Mouse (Mus musculus) lung, embryonic 14.5 days (tissue): ENCODE measurements around the gene Akap9. TPM values are rescaled to one million over a fixed set of nuclear protein-coding genes. Genes with fewer than 3 reads are reported as not detected.
"Not testable (repeated sequence)": the region's sequence is repeated elsewhere in the genome, so short reads cannot be mapped to it uniquely, and the experiment has no call there.

ENCODE experiments used
- ATAC-seq: fragments of 200-750 bp; cut with Nextera tagmentation; 2 replicates; pipeline ENCODE4 v1.8.0; 2017; ENCODE audit warnings: mild to moderate bottlenecking, moderate TSS enrichment, moderate library complexity; ENCODE audit not compliant: insufficient read depth
- DNase-seq: peaks from one replicate; pipeline ENCODE4 v3.0.0-alpha.2; 2015
- H3K27ac ChIP-seq: fragments of 300-500 bp; sonication (generic); 2 replicates; pipeline ENCODE4 v1.5.1; 2014; ENCODE audit warnings: low read depth, mild to moderate bottlenecking, moderate library complexity
- H3K27me3 ChIP-seq: fragments of 300-500 bp; sonication (generic); 2 replicates; pipeline ENCODE4 v1.6.1; 2014; ENCODE audit warnings: low read length, control low read depth; ENCODE audit not compliant: insufficient read depth
- H3K36me3 ChIP-seq: fragments of 300-500 bp; sonication (generic); 2 replicates; pipeline ENCODE4 v1.6.1; 2014; ENCODE audit warnings: control low read depth; ENCODE audit not compliant: insufficient read depth
- H3K4me1 ChIP-seq: fragments of 300-500 bp; sonication (generic); 2 replicates; pipeline ENCODE4 v1.6.1; 2014; ENCODE audit warnings: antibody characterized with exemption, control low read depth; ENCODE audit not compliant: insufficient read depth
- H3K4me2 ChIP-seq: fragments of 300-500 bp; sonication (generic); 2 replicates; pipeline ENCODE4 v1.6.1; 2014; ENCODE audit warnings: mild to moderate bottlenecking
- H3K4me3 ChIP-seq: fragments of 300-500 bp; sonication (generic); 2 replicates; pipeline ENCODE4 v1.5.1; 2014; ENCODE audit warnings: low read depth, low read length
- H3K9ac ChIP-seq: fragments of 300-500 bp; sonication (generic); 2 replicates; pipeline ENCODE4 v1.6.1; 2014
- H3K9me3 ChIP-seq: fragments of 300-500 bp; sonication (generic); 2 replicates; pipeline ENCODE4 v1.6.1; 2016; ENCODE audit warnings: low read depth, low read length, control low read depth
- CTCF ChIP-seq: IDR thresholded peaks from 2 replicates; pipeline ENCODE4 v1.5.1; 2016; ENCODE audit warnings: antibody characterized with exemption, low read depth
- WGBS: fragments of 180-500 bp; shearing (Covaris S2); extraction: QIAGEN DNeasy Blood & Tissue Kit; methylation state at CpG from one replicate; pipeline ENCODE4 v1.1.7; 2014; 5-methylcytosine and 5-hydroxymethylcytosine counted together
- polyA plus RNA-seq: library from polyadenylated mRNA; unstranded; fragments of >200 nt; fragmentation: Nextera tagmentation; extraction: Ambion mirVana; gene quantifications from 2 replicates; pipeline ENCODE4 v1.2.1, GENCODE M21; 2014

Gene Akap9
- polyA plus RNA-seq, 1 experiment from 2014 or later, result 94.5 TPM

DNA sequence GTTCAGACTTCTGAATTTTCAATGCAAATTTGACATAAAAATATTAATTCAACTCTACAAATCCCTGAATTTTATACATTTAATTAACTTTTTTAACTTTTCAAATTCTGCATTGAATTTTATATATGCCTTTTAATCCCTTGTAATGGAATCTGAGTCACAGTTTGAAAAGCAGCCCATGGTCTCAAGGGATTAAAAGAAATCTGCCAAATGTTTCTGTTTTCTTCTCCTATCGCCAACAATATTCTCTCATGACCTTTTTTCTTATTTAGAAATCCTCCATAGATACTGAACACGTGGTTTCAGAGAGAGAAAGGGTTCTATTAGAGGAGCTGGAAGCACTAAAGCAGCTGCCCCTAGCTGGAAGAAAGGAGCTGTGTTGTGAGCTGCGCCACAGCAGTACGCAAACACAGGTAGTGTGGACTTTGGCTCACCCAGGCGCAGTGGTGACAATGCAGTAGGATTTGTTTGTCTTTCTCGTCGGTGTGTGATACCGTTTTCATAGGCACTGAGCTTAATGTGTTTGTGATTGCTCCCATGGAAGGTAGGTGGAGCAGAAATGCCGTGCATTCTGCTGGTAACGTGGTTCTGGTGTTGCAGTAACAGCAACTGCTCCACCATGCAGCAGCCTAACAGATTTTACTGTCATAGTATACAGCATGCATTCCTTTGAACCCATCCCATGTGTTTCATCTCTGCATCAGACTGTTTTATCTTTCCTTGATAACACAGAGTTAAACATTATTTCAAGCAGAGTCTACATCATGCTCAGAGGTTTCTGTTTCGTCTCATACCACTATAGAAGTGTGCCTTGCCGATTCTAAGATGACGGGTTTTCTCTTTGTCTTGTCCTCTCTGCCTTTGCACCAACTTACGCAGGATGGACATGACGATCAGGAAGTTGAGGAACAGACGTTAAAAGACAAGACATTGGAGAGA, 76.9 kb downstream of the Akap9 start:
- DNase-seq (peak; percentile 2), ATAC-seq (no peak; the same call in 1 of the 2 replicates)
- Histone ChIP-seq H3K27ac (no peak overlapping the region), H3K36me3 (peaks cover 26% of the 10 kb centered on the region), H3K27me3 (no peaks in the 10 kb centered on the region), H3K9ac (no peak overlapping the region), H3K9me3 (no peaks in the 10 kb centered on the region), H3K4me1 (no peaks in the 10 kb centered on the region), H3K4me3 (no peak overlapping the region), H3K4me2 (no peak overlapping the region)
- TF ChIP-seq CTCF, result no peak
- WGBS, result 65% methylated on average over 16 of the region's 16 CpGs

- Histone ChIP-seq H3K4me1 (no peaks in the 10 kb centered on the region), H3K36me3 (peaks cover 30% of the 10 kb centered on the region), H3K4me3 (no peak overlapping the region), H3K27ac (no peak overlapping the region), H3K27me3 (no peaks in the 10 kb centered on the region), H3K9ac (no peak overlapping the region), H3K9me3 (no peaks in the 10 kb centered on the region), H3K4me2 (no peak overlapping the region)
- ATAC-seq (no peak), DNase-seq (no peak)
- 82% methylated on average over 3 of the region's 3 CpGs for WGBS
- TF ChIP-seq CTCF, result no peak
These were observed 78.8 kb downstream of the Akap9 start for GRCm38 (mm10) chr5:4006606-4007005.

DNA sequence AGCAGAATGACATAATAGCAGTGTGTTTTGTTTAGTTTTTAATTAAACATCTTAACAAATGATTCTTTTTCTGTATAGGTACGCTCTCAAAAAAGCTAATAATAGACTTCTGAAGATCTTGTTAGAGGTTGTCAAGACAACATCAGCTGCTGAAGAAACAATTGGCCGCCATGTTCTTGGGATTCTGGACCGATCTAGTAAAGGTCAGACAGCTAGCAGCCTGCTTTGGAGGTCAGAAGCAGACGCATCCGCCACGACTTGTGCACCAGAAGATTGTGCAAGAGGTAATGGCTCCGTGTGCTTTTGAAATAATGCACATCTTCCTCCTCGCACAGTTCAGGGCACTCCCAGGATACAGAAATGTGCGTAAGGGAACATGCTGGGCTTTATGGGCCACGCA, 80.4 kb downstream of the Akap9 start:
- no peak for ATAC-seq
- Histone ChIP-seq H3K4me1 (no peaks in the 10 kb centered on the region), H3K4me2 (no peak overlapping the region), H3K36me3 (peaks cover 42% of the 10 kb centered on the region), H3K9ac (no peak overlapping the region), H3K27me3 (no peaks in the 10 kb centered on the region), H3K4me3 (no peak overlapping the region), H3K9me3 (no peaks in the 10 kb centered on the region), H3K27ac (no peak overlapping the region)
- no peak for DNase-seq
- no peak for TF ChIP-seq CTCF
- 93% methylated on average over 10 of the region's 10 CpGs for WGBS

GRCm38 (mm10) chr5:4009540-4009939, 81.7 kb downstream of the Akap9 start:
- H3K4me2 ChIP-seq, result no peak overlapping the region
- TF ChIP-seq CTCF, result no peak
- H3K27me3 ChIP-seq, result no peaks in the 10 kb centered on the region
- H3K4me1 ChIP-seq, result no peaks in the 10 kb centered on the region
- H3K36me3 ChIP-seq, result peaks cover 50% of the 10 kb centered on the region
- H3K4me3 ChIP-seq, result no peak overlapping the region
- H3K27ac ChIP-seq, result no peak overlapping the region
- WGBS, result 79% methylated on average over 6 of the region's 6 CpGs
- ATAC-seq, result no peak
- H3K9ac ChIP-seq, result no peak overlapping the region
- no peaks in the 10 kb centered on the region for H3K9me3 ChIP-seq
- DNase-seq, result no peak

DNA sequence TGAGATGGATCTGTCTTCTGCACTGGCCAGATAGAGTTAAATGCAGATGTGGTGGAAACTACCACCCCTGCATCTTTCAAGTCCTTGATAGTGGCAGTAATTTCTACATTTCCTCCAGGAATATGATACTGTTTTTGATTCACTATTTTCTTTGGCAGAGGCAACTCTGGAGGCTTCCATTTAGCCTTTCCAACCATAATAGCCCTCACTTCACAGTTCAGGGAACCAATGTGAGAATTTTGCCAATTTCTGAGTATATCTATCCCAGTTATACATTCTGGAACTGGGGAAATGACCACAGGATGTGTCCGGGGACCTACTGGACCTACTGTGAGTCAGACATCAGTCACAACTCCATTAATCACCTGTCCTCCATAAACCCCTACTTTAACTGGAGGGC, 89.8 kb downstream of the Akap9 start:
- not testable (repeated sequence) for DNase-seq, ATAC-seq, H3K27ac ChIP-seq, H3K27me3 ChIP-seq, H3K4me2 ChIP-seq, H3K9me3 ChIP-seq, H3K4me3 ChIP-seq, H3K4me1 ChIP-seq, H3K9ac ChIP-seq
- H3K36me3 ChIP-seq, result peaks cover 19% of the 10 kb centered on the region; the same call in 1 of the 2 replicates
- WGBS, result 86% methylated on average over 1 of the region's 1 CpGs

- WGBS, result 90% methylated on average over 4 of the region's 4 CpGs
- no peaks in the 10 kb centered on the region for H3K9me3 ChIP-seq
These were observed 91.5 kb downstream of the Akap9 start for GRCm38 (mm10) chr5:4019377-4019776.

DNA sequence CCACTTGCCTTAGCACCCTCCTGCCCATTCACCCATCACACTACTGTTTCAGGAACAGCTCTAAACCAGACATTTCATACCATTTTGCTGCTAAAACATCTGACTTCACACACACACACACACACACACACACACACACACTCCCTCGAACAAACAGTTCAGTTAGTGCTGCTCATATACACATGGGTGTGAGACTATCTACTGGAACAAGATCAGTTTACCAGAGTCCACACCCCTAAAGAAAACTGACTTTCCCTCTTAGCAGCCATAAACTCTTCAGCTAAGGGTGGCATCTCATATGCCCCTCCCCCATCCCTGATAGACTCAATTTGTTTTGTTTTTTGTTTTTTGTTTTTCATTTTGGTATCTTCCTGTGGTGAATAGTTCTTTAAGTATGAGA, 92.2 kb downstream of the Akap9 start:
- ATAC-seq, result no peak

More at GRCm38 (mm10) chr5:4019377-4019776, 91.5 kb downstream of the Akap9 start:
- H3K27ac ChIP-seq, result no peak overlapping the region
- no peak overlapping the region for H3K4me2 ChIP-seq
- peaks cover 3% of the 10 kb centered on the region; the same call in 1 of the 2 replicates for H3K4me1 ChIP-seq
- H3K36me3 ChIP-seq, result peaks cover 6% of the 10 kb centered on the region; the same call in 1 of the 2 replicates
- no peak overlapping the region for H3K4me3 ChIP-seq
- no peak for TF ChIP-seq CTCF
- DNase-seq (no peak), ATAC-seq (no peak)
- H3K27me3 ChIP-seq, result no peaks in the 10 kb centered on the region
- H3K9ac ChIP-seq, result no peak overlapping the region

More for the DNA sequence above, 92.2 kb downstream of the Akap9 start:
- H3K4me2 ChIP-seq, result no peak overlapping the region
- no peak for TF ChIP-seq CTCF
- H3K4me3 ChIP-seq, result no peak overlapping the region
- H3K9me3 ChIP-seq, result no peaks in the 10 kb centered on the region
- WGBS, result 87% methylated on average over 1 of the region's 1 CpGs
- H3K4me1 ChIP-seq, result peaks cover 3% of the 10 kb centered on the region; the same call in 1 of the 2 replicates
- no peak for DNase-seq
- H3K36me3 ChIP-seq, result peaks cover 6% of the 10 kb centered on the region; the same call in 1 of the 2 replicates
- no peak overlapping the region for H3K9ac ChIP-seq
- no peak overlapping the region for H3K27ac ChIP-seq
- no peaks in the 10 kb centered on the region for H3K27me3 ChIP-seq
